Mouse (Mus musculus): Measurements from ENCODE around the gene Nrarp.

Gene Nrarp

DNA sequence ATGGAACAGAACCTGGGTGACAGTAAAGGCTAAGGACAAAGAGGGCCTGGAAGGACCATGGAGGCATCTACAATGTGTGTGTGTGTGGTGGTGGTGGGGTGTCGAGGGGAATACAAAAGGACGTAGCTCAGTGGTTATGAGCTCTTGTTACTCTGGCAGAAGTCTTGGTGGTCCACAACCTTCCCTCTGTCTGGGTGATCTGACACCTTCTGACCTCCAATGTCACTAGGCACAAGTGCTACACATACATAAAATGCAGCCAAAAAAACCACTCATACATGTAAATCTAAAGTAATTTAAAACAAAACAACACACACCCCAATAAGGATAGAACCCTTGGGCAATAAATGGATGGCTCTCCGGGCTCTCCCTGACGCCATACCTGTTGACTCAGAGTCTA, 46.8 kb downstream of the Nrarp start:
- no peak for DNase-seq (ENCODE audit: low read depth, low spot score)

DNA sequence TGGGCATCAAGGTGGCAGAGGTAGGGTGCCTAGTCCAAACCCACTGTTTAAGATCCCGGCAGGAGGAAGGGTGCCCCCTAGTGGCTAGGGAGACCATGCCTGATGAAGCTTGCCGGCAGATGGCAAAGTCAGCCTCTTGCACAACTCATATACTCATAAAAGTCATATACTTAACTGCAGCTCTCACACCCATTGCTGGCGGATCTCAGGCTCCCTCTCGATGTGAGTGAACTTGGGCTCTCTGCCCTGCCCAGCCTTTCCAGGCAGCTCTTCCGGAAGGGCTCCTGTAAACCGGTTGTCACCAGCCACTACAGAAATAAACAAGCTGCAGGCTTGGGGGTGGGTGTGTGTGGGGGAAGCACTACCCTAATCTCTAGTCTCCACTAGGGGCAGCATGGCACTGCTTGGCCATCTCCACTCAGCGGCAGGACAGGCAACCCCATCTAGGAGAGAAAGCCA, 47.9 kb downstream of the Nrarp start:
- peak; percentile 95 for DNase-seq (ENCODE audit: low read depth, low spot score)

DNA sequence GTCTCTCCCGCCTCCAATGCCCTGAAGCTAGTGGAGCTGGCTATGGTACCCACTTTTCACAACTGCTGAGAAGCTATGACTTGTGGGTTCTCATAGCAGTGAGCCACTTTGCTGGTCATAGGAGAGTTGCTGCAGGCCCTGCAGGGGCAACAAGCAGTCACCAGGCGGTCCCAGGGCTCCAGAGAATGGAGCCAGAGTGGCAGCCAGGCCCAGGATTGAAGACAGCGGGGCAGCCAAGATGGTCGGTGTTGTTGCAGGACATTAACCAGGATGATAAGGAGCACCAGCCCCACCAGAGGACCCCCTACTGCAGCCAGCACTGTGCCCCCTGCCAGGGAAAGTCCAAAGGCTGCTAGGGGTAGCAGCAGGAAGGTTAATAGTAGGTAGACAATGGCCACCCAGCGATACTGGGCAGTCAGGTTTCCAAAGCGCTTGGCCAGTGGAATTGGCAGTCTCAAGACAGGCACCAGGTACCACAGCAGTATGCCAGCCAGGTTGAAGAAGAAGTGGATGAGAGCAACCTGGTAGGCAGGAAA, 48.5 kb downstream of the Nrarp start:
- no peak for DNase-seq (ENCODE audit: low read depth, low spot score)

DNA sequence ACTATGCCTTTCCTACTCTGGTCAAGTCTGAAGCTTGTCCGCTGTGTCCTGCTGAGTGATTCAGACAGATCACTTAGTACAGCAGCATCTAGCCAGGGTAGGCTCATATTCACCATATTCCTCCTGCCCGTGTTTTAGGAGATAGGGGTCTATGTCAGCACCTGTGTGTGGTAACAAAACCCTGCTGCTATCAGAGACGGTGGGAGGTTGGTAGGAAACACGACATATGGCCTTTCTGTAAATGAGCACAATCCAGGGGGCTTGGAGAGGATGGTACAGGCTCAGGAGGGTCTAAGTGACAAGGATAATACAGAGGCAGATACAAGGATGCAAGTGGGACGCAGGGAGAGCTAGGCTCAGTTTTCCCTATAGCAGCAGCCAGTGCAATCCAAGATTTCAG, 49.0 kb downstream of the Nrarp start:
- DNase-seq (ENCODE audit: low read depth, low spot score) = no peak

DNA sequence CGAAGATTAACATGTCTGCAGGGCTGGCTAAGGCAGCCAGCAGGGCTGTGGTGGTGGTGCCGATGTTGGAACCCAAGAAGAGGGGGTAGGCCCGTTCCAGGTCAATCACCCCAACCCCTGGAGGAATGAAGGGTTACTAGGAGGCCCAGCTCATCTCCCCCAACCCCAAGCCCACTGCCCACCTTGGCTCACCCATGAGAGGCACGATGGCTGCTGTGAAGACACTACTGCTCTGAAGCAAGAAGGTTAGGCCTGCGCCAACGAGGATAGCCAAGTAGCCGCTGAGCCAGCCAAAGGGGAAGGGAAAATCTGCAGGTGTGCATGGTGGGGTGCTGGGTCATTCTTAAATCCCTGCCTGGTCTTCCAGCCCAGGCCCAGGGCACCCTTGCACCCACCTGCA, 50.0 kb downstream of the Nrarp start:
- DNase-seq (ENCODE audit: low read depth, low spot score) = no peak

DNA sequence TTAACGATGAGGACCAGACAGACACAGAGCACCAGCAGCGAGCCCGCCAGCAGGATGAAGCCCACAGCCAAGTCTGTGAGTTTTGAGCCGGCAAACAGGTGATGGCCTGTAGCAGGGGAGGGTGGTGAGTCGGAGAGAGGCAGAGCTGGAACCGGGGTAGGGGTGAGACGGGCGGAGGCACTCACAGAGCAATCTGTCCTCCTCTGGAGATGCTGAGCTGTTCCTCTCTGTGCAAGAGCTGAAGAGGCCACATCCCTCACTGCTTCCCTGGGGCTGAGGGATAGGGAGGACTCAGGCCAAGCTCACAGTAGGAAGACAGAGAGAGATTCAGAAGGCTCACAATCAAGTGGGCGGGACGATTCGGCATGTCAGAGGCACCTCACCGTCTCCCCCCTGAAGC, 50.5 kb downstream of the Nrarp start:
- DNase-seq (ENCODE audit: low read depth, low spot score) = no peak

Measured in brain, adult 2 months (tissue).